Mouse (Mus musculus): ENCODE measurements around the gene 4933414I15Rik. TPM values are rescaled to one million over a fixed set of nuclear protein-coding genes. Genes with fewer than 3 reads are reported as not detected.

The 4933414I15Rik gene
- not detected in 2 replicates for polyA plus RNA-seq (2015; fragmentation: Nextera tagmentation; extraction: Ambion mirVana)

DNA sequence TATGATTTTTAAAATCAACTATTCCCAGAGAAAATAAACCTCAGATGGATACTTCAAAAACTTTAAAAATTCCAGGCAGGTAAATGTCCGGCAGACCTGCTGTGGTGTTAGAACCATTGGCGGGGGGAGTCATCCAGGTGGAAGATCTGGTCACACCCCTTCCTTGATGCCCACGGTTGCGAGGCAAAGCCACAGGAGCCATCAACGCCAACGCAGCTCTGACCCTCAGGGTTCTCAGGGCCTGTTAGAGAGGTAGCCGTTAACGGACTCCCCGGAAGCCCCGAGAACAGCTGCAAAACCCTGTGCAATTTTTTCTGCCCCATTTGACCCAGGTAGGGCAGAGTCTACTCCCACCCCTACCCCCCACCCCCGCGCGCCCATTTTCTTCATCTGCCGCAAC, at the start of gene 4933414I15Rik:
Gene 4933414I15Rik (minus strand): TSS at position 260 of the 400 bp plus-strand sequence.
- Histone ChIP-seq H3K4me2 (ENCODE audit: low read depth, low read length) (no peak within 1 kb of the TSS), H3K36me3 (ENCODE audit: control insufficient read depth, insufficient read depth, low read length) (no peaks in the 10 kb centered on the region), H3K27ac (ENCODE audit: low read length) (no peak within 1 kb of the TSS), H3K9ac (ENCODE audit: low read length) (no peak within 1 kb of the TSS), H3K27me3 (ENCODE audit: control insufficient read depth, insufficient read depth, low read length) (no peaks in the 10 kb centered on the region), H3K4me3 (replicated peaks; ENCODE audit: low read length) (no peak within 1 kb of the TSS), H3K9me3 (replicated peaks; ENCODE audit: control insufficient read depth, low read length) (no peaks in the 10 kb centered on the region), H3K4me1 (ENCODE audit: control insufficient read depth, insufficient read depth, low read length) (no peaks in the 10 kb centered on the region)
- no peak for ATAC-seq (ENCODE audit: insufficient read depth, low FRiP score)
- 76% methylated on average over 14 of the region's 14 CpGs for WGBS

GRCm38 (mm10) chr11:50981667-50982066, 38.1 kb upstream of the 4933414I15Rik start, which contains the start of gene Olfr1377:
Gene Olfr1377, plus strand, starts transcription at chr11:50981967.
- WGBS, result 66% methylated on average over 5 of the region's 5 CpGs
- no peaks in the 10 kb centered on the region for H3K9me3 ChIP-seq (replicated peaks; ENCODE audit: control insufficient read depth, low read length)
- H3K36me3 ChIP-seq (ENCODE audit: control insufficient read depth, insufficient read depth, low read length), result no peaks in the 10 kb centered on the region
- no peak within 1 kb of the TSS for H3K4me3 ChIP-seq (replicated peaks; ENCODE audit: low read length)
- no peak within 1 kb of the TSS for H3K27ac ChIP-seq (ENCODE audit: low read length)
- no peak for ATAC-seq (ENCODE audit: insufficient read depth, low FRiP score)
- no peaks in the 10 kb centered on the region for H3K27me3 ChIP-seq (ENCODE audit: control insufficient read depth, insufficient read depth, low read length)
- no peak within 1 kb of the TSS for H3K9ac ChIP-seq (ENCODE audit: low read length)
- no peak within 1 kb of the TSS for H3K4me2 ChIP-seq (ENCODE audit: low read depth, low read length)
- H3K4me1 ChIP-seq (ENCODE audit: control insufficient read depth, insufficient read depth, low read length), result no peaks in the 10 kb centered on the region

- Histone ChIP-seq H3K36me3 (ENCODE audit: control insufficient read depth, insufficient read depth, low read length) (no peaks in the 10 kb centered on the region), H3K9ac (ENCODE audit: low read length) (no peak overlapping the region), H3K4me1 (ENCODE audit: control insufficient read depth, insufficient read depth, low read length) (no peaks in the 10 kb centered on the region), H3K27me3 (ENCODE audit: control insufficient read depth, insufficient read depth, low read length) (no peaks in the 10 kb centered on the region), H3K4me3 (replicated peaks; ENCODE audit: low read length) (no peak overlapping the region), H3K4me2 (ENCODE audit: low read depth, low read length) (no peak overlapping the region), H3K9me3 (replicated peaks; ENCODE audit: control insufficient read depth, low read length) (no peaks in the 10 kb centered on the region), H3K27ac (ENCODE audit: low read length) (no peak overlapping the region)
- ATAC-seq (ENCODE audit: insufficient read depth, low FRiP score), result no peak
- WGBS, result 68% methylated on average over 4 of the region's 4 CpGs
These were observed 33.7 kb upstream of the 4933414I15Rik start for GRCm38 (mm10) chr11:50977216-50977615.

DNA sequence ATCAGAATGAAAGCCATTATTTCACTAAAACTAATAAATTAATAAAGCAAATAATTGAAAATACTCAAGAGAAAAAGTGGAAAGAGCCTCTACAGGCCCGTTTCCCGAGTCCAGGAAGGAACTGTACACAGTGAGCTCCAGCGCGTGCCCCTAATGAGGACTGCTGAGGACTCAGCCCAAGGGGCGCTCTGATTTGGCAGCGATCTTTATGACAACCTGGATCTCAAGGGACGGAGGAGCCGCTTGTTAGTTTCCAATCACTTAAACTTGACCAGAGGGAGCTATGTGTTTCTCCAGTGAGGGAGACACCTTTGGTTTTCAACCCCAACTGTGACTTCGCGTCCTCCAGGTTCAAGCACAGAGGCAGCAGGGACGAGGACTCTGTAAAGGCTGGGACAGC, 22.7 kb upstream of the 4933414I15Rik start, which contains the start of gene Olfr1378:
Gene Olfr1378 (plus strand): TSS at position 301 of the 400 bp plus-strand sequence.
- Histone ChIP-seq H3K36me3 (ENCODE audit: control insufficient read depth, insufficient read depth, low read length) (no peaks in the 10 kb centered on the region), H3K4me3 (replicated peaks; ENCODE audit: low read length) (no peak within 1 kb of the TSS), H3K27ac (ENCODE audit: low read length) (no peak within 1 kb of the TSS), H3K4me1 (ENCODE audit: control insufficient read depth, insufficient read depth, low read length) (no peaks in the 10 kb centered on the region), H3K4me2 (ENCODE audit: low read depth, low read length) (no peak within 1 kb of the TSS), H3K27me3 (ENCODE audit: control insufficient read depth, insufficient read depth, low read length) (no peaks in the 10 kb centered on the region), H3K9ac (ENCODE audit: low read length) (no peak within 1 kb of the TSS), H3K9me3 (replicated peaks; ENCODE audit: control insufficient read depth, low read length) (no peaks in the 10 kb centered on the region)
- WGBS, result 79% methylated on average over 11 of the region's 11 CpGs
- no peak for ATAC-seq (ENCODE audit: insufficient read depth, low FRiP score)

- Histone ChIP-seq H3K36me3 (ENCODE audit: control insufficient read depth, insufficient read depth, low read length) (no peaks in the 10 kb centered on the region), H3K27ac (ENCODE audit: low read length) (no peak overlapping the region), H3K27me3 (ENCODE audit: control insufficient read depth, insufficient read depth, low read length) (no peaks in the 10 kb centered on the region), H3K4me1 (ENCODE audit: control insufficient read depth, insufficient read depth, low read length) (no peaks in the 10 kb centered on the region), H3K9me3 (replicated peaks; ENCODE audit: control insufficient read depth, low read length) (no peaks in the 10 kb centered on the region), H3K4me2 (ENCODE audit: low read depth, low read length) (no peak overlapping the region), H3K9ac (ENCODE audit: low read length) (no peak overlapping the region), H3K4me3 (replicated peaks; ENCODE audit: low read length) (no peak overlapping the region)
- ATAC-seq (ENCODE audit: insufficient read depth, low FRiP score), result no peak
- 73% methylated on average over 2 of the region's 2 CpGs for WGBS
These were observed 21.3 kb upstream of the 4933414I15Rik start for GRCm38 (mm10) chr11:50964886-50965285.

- no peaks in the 10 kb centered on the region for H3K36me3 ChIP-seq (ENCODE audit: control insufficient read depth, insufficient read depth, low read length)
- H3K4me1 ChIP-seq (ENCODE audit: control insufficient read depth, insufficient read depth, low read length), result no peaks in the 10 kb centered on the region
- WGBS, result 62% methylated on average over 6 of the region's 6 CpGs
- H3K9ac ChIP-seq (ENCODE audit: low read length), result no peak within 1 kb of the TSS
- H3K27me3 ChIP-seq (ENCODE audit: control insufficient read depth, insufficient read depth, low read length), result no peaks in the 10 kb centered on the region
- no peak within 1 kb of the TSS for H3K27ac ChIP-seq (ENCODE audit: low read length)
- ATAC-seq (ENCODE audit: insufficient read depth, low FRiP score), result no peak
- no peak within 1 kb of the TSS for H3K4me3 ChIP-seq (replicated peaks; ENCODE audit: low read length)
- no peaks in the 10 kb centered on the region for H3K9me3 ChIP-seq (replicated peaks; ENCODE audit: control insufficient read depth, low read length)
- no peak within 1 kb of the TSS for H3K4me2 ChIP-seq (ENCODE audit: low read depth, low read length)
These were observed 10.1 kb upstream of the 4933414I15Rik start, which contains the start of gene Prop1 for GRCm38 (mm10) chr11:50953665-50954064. Gene Prop1, minus strand, starts transcription at chr11:50953765.

DNA sequence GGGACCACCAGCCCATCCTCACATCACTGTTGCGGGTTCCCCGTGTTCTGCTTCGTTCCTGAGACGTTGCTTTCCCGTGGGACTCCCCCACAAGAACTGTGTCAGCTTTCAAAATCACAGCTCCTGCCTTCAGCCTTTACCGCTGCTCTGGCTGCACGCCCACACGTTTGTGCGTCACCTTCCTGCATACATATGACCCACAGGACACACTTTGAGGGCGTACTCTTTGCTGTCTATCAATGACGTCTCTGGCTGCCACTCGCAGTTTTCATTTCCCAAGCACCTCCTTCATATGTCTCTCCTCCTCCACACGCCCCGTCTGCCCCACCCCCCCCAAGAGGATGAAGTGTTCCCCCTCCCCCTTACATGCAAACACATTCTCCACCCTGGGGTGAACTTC, 8.7 kb upstream of the 4933414I15Rik start:
- Histone ChIP-seq H3K27me3 (ENCODE audit: control insufficient read depth, insufficient read depth, low read length) (no peaks in the 10 kb centered on the region), H3K9ac (ENCODE audit: low read length) (no peak overlapping the region), H3K36me3 (ENCODE audit: control insufficient read depth, insufficient read depth, low read length) (no peaks in the 10 kb centered on the region), H3K4me3 (replicated peaks; ENCODE audit: low read length) (no peak overlapping the region), H3K4me2 (ENCODE audit: low read depth, low read length) (no peak overlapping the region), H3K4me1 (ENCODE audit: control insufficient read depth, insufficient read depth, low read length) (no peaks in the 10 kb centered on the region), H3K9me3 (replicated peaks; ENCODE audit: control insufficient read depth, low read length) (no peaks in the 10 kb centered on the region), H3K27ac (ENCODE audit: low read length) (no peak overlapping the region)
- WGBS, result 65% methylated on average over 14 of the region's 14 CpGs
- ATAC-seq (ENCODE audit: insufficient read depth, low FRiP score), result no peak

DNA sequence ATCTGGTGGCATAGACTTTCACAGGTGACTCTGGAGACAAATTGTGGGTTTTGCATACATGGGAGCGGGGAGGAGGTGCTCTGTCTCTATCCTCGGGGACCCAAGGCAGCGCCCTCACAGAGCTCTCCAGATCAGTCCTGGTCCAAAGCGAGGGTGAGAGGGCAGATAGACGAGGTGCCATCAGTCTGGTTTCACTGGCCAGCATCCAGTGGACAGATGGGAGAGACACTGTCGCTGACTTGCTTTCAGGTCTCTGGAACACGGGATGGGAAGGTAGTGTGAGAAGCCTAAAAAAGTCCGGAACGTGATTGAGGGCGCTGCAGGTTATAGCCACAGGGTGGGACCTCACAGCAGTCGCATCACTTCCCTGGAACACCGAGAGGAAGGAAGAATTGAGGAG, 1.2 kb downstream of the 4933414I15Rik start:
- Histone ChIP-seq H3K4me3 (replicated peaks; ENCODE audit: low read length) (no peak overlapping the region), H3K4me2 (ENCODE audit: low read depth, low read length) (no peak overlapping the region), H3K36me3 (ENCODE audit: control insufficient read depth, insufficient read depth, low read length) (no peaks in the 10 kb centered on the region), H3K9ac (ENCODE audit: low read length) (no peak overlapping the region), H3K9me3 (replicated peaks; ENCODE audit: control insufficient read depth, low read length) (no peaks in the 10 kb centered on the region), H3K4me1 (ENCODE audit: control insufficient read depth, insufficient read depth, low read length) (no peaks in the 10 kb centered on the region), H3K27me3 (ENCODE audit: control insufficient read depth, insufficient read depth, low read length) (no peaks in the 10 kb centered on the region), H3K27ac (ENCODE audit: low read length) (no peak overlapping the region)
- 65% methylated on average over 12 of the region's 12 CpGs for WGBS
- ATAC-seq (ENCODE audit: insufficient read depth, low FRiP score), result no peak

GRCm38 (mm10) chr11:50939621-50940366, 3.8 kb downstream of the 4933414I15Rik start:
- no peaks in the 10 kb centered on the region for H3K36me3 ChIP-seq (ENCODE audit: control insufficient read depth, insufficient read depth, low read length)
- H3K27ac ChIP-seq (ENCODE audit: low read length), result no peak overlapping the region
- no peak for ATAC-seq (ENCODE audit: insufficient read depth, low FRiP score)
- H3K4me3 ChIP-seq (replicated peaks; ENCODE audit: low read length), result no peak overlapping the region
- H3K4me2 ChIP-seq (ENCODE audit: low read depth, low read length), result no peak overlapping the region
- no peaks in the 10 kb centered on the region for H3K27me3 ChIP-seq (ENCODE audit: control insufficient read depth, insufficient read depth, low read length)
- H3K9me3 ChIP-seq (replicated peaks; ENCODE audit: control insufficient read depth, low read length), result no peaks in the 10 kb centered on the region
- 36% methylated on average over 14 of the region's 14 CpGs for WGBS
- no peak overlapping the region for H3K9ac ChIP-seq (ENCODE audit: low read length)
- H3K4me1 ChIP-seq (ENCODE audit: control insufficient read depth, insufficient read depth, low read length), result no peaks in the 10 kb centered on the region

Data from stomach, embryonic 16.5 days (tissue).